Mouse (Mus musculus) c-Kit-positive CD71-positive TER-119-negative erythroid progenitor cells, embryonic 14.5 days (primary cell): ENCODE measurements around the gene Adra2b.

ENCODE experiments used
- DNase-seq: peaks from one replicate; pipeline ENCODE4 v3.0.0-alpha.2; 2013; ENCODE audit warnings: low read depth

Adra2b gene

GRCm38 (mm10) chr2:127362459-127363281 is at the start of gene Adra2b:
Gene Adra2b (plus strand): TSS chr2:127363208.
- DNase-seq: peak; percentile 81

GRCm38 (mm10) chr2:127313878-127314277 is 49.1 kb upstream of the Adra2b start:
- no peak for DNase-seq

DNA sequence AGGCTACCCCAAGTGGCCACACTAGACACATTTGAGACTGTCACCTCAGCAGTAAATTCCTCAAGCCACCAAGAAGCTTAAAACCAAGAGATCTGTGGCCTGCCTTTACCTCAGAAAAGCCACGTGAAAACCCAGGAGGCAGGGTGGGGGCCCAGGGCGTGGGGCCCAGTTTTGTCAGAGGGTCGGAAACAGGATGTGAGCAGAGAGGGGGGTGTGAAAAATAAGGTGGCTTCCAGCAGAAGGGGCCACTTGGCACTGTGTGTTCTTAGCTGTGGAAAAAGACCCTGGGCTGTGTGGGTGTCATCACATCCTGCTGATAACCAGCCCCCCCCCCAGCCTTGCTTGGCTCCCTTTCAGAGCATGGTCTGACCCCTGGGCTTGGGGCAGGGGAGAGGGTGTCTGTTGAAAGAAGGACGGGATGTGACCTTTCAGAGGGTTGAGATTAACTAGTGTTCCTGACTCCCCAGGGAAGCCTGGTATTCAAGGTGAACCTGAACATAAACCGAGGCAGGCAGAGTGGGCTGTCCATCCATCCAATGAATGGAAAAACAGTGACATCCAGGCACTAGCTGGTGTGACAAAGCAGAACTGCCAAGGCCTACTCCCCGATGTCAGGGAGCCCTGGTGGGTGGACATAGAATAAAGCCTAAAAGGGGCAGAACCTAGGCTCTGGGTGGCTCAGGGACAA is 48.4 kb upstream of the Adra2b start:
- DNase-seq: no peak

- DNase-seq: no peak
Measured at GRCm38 (mm10) chr2:127315155-127315470, 47.9 kb upstream of the Adra2b start.

DNA sequence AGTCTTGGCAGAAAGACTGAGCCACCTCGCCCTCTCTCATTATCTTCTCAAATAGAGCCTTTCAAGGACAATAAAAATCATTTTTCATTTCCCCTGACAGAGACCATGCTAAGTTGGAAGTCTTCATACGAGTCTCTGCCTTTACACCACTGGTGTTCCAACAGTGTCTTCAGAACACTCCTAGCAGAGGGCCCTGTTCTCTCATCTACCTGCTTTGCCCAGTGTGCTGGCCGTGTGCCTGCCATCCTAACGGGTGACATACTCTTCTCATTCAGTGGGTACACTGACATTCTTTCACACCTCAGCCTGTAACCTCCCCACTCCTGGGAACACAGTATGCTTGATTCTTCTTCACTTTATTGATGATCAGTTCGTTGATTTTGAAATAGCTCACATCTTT is 46.6 kb upstream of the Adra2b start:
- no peak for DNase-seq

- no peak for DNase-seq
Measured at GRCm38 (mm10) chr2:127318136-127318535, 44.9 kb upstream of the Adra2b start.

DNA sequence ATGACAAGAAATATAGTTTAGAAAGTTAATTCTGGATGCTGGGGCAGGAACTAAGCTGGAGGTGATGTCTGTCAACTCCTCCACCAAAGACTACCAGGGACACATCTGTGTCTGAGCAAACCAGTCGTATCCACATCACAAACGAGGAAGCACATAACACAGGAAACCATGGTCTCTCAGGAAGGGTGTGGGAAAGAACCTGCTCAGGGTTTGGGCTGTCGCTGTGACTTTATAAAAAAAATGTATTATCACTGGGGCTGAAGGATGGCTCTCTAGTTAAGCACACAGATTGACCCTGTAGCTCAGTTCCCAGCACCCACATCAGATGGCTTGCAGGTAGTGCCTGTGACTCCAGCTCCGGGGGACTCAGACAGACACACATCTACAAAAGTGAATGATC is 43.9 kb upstream of the Adra2b start:
- no peak for DNase-seq

GRCm38 (mm10) chr2:127322671-127323285 is 40.2 kb upstream of the Adra2b start:
- DNase-seq: no peak

GRCm38 (mm10) chr2:127323667-127324066 is 39.3 kb upstream of the Adra2b start:
- DNase-seq: no peak

DNA sequence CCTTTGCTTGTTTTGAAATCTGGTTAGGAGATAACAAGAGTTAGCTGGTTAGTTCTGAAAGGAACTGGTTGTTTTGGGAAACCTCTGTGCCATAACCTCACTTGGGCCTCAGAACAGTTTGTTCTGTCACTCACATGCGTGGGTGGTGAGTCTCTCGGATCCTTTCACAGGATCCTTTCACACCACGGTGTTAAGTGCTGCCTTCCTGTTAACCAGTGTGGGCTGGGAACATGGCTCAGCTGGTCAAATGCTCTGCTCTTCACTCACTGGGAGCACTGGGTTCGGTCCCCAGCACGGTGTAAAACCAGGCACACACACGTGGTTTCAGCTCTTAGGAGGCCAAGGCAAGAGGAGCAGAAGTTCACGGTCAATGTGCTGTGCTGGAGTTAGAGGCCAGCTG is 38.6 kb upstream of the Adra2b start:
- no peak for DNase-seq

DNA sequence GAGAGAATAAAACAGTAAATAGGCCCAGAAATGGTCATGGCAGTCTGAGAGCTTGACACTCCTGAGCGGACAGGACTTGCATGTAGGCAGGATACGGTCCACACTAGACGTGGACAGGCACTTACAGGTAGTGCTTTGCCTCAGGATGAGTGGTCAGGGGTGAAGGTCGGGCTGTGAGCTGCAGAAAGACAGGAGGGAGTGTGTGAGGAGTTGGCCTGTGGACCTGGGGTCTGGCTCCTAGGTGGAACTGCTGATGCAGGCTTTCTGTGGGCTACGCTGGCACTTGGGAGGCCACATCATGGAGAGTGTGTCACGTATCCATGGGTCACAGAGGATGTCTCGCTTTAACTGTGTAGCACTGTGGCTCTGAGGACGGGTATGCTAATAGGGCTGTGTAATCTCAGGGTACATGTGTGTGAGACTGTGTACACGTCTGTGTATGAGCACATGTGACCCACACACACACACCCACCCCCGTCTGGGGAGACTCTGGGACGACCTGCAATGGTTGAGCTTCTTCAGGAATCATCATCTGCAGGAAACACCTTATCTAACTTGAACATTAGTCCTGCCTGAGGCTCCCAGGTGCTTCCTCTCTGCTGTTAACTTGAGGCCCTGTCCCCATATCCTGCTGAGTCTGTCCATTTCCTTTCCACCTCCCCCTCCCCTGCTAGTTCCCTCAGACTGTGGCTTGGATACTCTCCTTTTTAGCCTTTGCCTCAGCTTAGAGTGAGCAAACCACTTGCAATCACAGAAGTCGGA is 34.7 kb upstream of the Adra2b start:
- no peak for DNase-seq

- DNase-seq: no peak
Measured at GRCm38 (mm10) chr2:127332807-127333570, 30.0 kb upstream of the Adra2b start.

DNA sequence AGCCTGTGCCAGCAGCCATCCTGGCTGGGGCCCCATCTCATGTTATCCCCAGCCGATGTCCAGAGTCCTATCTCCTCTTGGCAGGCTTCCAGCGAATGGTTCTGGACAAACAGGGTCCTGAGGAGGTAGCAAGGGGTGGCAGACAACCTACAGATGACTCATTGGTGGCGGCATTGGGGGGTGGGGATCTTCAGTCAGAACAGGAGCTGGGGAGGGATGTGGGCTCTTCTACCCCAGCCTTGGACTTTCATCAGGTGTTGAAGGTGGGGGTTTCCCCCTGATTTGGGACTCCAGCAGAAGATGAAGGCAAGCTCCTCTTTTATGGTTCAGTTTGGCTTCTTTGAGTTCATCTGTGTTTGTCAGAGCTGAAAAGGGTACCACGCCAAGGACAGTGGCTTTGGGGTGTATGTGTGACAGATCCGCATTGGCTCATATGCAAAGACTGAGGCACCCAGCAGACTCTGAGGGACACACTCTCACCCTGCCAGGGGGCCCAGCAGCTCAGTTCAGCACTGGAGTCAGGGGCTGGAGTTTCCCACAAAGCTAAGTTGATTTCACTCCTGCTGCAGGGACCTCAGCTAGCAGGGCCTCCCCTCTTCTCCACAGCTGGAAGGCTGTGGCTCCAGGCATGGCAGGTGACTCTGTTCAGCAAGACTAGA is 28.9 kb upstream of the Adra2b start:
- no peak for DNase-seq

DNA sequence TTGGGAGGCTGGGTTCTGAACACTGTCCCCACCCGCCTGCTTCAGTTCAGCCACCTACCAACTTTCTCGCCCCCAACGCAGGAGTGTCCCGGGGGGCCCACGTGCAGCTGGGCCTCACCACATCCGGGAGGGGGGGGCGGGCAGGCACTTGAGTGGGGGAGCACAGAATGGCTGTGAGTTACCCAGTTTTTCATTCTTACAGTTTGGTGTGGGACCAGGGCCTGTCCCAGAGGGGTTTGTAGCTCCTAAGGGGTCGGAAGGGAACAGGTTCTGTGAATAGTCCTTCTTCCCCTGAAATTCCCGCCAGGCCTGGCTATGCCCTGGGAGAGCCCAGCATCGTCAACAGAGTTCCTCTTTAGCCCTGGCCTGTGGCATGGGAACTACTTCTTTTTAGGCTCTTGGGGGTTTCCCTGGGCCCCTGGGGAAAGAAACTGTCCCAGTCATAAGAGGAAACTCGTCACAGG is 27.9 kb upstream of the Adra2b start:
- DNase-seq: no peak

DNA sequence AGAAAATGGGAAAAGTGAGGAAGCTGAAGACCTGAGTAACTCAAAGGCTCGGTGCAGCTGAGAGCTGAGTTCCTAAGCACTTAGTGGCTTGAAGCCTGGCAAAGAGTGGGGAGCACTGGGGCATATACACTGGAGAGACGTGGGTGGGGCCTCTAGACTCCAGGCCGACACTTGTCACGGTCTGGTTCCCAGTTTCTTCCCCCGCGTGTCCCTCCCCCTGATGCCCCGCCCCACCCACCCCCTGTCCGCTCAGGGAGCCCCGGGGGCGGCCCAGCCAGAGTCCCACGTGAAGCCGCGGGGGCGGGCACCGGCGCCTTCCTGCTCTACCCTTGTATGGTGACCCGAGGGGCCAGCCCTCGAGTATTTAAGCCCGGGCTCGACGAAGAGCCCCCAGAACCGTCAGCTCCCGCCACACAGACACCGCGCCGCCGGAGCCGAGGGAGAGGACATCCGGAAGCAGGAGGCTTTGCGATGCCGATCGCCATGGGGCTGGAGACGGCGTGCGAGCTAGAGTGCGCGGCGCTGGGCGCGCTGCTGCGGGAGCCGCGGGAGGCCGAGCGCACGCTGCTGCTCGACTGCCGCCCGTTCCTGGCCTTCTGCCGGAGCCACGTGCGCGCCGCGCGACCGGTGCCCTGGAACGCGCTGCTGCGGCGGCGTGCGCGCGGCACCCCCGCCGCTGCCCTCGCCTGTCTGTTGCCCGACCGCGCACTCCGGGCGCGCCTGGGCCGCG is 27.1 kb upstream of the Adra2b start, which contains the start of gene Dusp2:
Dusp2 (plus strand) TSS at position 393 of the 730 bp plus-strand sequence.
- DNase-seq: no peak

GRCm38 (mm10) chr2:127336497-127336832 is 26.5 kb upstream of the Adra2b start:
- DNase-seq: no peak

- DNase-seq: no peak
Measured at GRCm38 (mm10) chr2:127336885-127337284, 26.1 kb upstream of the Adra2b start.

DNA sequence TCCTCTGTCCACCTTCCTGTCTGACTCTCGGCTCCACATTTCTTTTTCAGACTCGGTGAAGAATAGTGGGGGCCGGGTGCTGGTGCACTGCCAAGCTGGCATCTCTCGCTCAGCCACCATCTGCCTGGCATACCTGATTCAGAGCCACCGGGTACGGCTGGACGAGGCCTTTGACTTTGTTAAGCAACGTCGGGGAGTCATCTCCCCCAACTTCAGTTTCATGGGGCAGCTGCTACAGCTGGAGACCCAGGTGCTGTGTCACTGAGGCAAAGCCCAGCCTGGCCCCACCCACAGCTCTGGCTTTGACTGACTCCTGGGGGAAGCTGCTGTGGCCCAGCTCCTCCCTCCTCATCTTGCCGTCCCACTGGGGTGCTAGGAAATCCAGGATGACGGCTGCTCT is 25.5 kb upstream of the Adra2b start:
- DNase-seq: no peak

GRCm38 (mm10) chr2:127338012-127338411 is 25.0 kb upstream of the Adra2b start:
- DNase-seq: no peak

GRCm38 (mm10) chr2:127338416-127338815 is 24.6 kb upstream of the Adra2b start, which contains the start of gene Astl:
Gene Astl (plus strand): TSS chr2:127338639.
- no peak for DNase-seq
